Comparison of ENCODE assay signal across 15 mouse cellular contexts in the genomic region with DNA sequence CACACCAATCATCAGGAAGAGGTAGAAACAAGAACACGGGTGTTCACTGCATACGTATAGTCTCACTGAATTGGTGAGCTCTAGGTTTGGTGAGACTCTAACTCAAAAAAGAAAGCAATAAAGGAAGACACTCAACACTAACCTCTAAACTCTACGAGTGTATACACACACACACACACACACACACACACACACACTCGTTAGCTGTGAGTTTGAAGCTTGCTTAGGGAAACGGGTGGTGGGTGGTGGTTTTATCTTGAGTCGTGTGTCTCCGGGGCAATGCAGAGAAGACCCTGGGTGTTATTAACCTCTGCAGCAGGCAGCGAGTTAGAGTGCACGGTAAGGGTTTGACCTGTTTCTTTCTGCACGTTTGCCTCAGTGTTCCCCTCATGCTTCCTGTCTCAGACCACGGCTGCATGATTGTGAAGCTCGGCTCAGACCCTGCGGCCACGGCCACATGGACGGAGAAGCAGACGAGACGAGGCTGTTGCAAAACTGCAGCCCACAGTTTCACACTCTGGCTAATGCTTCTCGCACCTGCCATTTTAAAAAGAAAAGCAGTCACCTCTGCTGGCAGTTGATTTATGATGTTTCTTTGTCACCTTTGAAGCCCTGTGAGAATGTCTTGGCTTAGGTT.
DNase-seq lines count a peak whose midpoint lies in the region; ATAC-seq and TF ChIP-seq lines count a peak whose summit lies in the region.
"Had no signal": no experiment of that assay in that cellular context is flagged by ENCODE, and none has a peak within 500 bp of the region (broad histone marks: within the 10 kb centered on the region; RNA-seq: fewer than 3 reads in every experiment).

No protein-coding gene starts in this region.

- no peak for TF ChIP-seq EP300 in lung, postnatal 0 days (IDR thresholded peaks at IDR 0.05)

- intact Hi-C loops in left cerebral cortex, postnatal 14 days (cut with DNase I) = no loop called here

- no peak overlapping the region for H3K9ac ChIP-seq in lung, postnatal 0 days (replicated peaks; ENCODE audit: low read depth)
- H3K9ac ChIP-seq in heart, embryonic 12.5 days = no peak overlapping the region
- H3K9ac ChIP-seq: limb, embryonic 15.5 days had no signal

- no peaks in the 10 kb centered on the region for H3K27me3 ChIP-seq in lung, postnatal 0 days (replicated peaks; ENCODE audit: insufficient read depth, low read length)
- H3K27me3 ChIP-seq in heart, embryonic 12.5 days (replicated peaks) = no peaks in the 10 kb centered on the region
- H3K27me3 ChIP-seq: limb, embryonic 15.5 days had no signal

- 49% methylated on average over 18 of the region's 18 CpGs for WGBS in lung, postnatal 0 days
- 66% methylated on average over 18 of the region's 18 CpGs for WGBS in heart, embryonic 12.5 days

- H3K36me3 ChIP-seq in lung, postnatal 0 days (ENCODE audit: insufficient read depth, low read length) = no peaks in the 10 kb centered on the region
- no peaks in the 10 kb centered on the region for H3K36me3 ChIP-seq in heart, embryonic 12.5 days
- H3K36me3 ChIP-seq: heart, embryonic 10.5 days; hindbrain, embryonic 10.5 days; limb, embryonic 15.5 days; midbrain, embryonic 10.5 days had no signal

- no peaks in the 10 kb centered on the region for H3K9me3 ChIP-seq in lung, postnatal 0 days (ENCODE audit: low read length)
- H3K9me3 ChIP-seq in heart, embryonic 12.5 days (replicated peaks) = no peaks in the 10 kb centered on the region
- H3K9me3 ChIP-seq: heart, embryonic 10.5 days; hindbrain, embryonic 10.5 days; limb, embryonic 15.5 days; midbrain, embryonic 10.5 days had no signal

- no peak overlapping the region for H3K27ac ChIP-seq in lung, postnatal 0 days (ENCODE audit: low read length)
- no peak overlapping the region for H3K27ac ChIP-seq in heart, embryonic 12.5 days (ENCODE audit: poor library complexity, severe bottlenecking)
- H3K27ac ChIP-seq: heart, embryonic 10.5 days; hindbrain, embryonic 10.5 days; limb, embryonic 15.5 days; midbrain, embryonic 10.5 days had no signal

- H3K4me3 ChIP-seq in lung, postnatal 0 days (ENCODE audit: low read depth, low read length) = no peak overlapping the region
- no peak overlapping the region for H3K4me3 ChIP-seq in heart, embryonic 12.5 days
- H3K4me3 ChIP-seq: heart, embryonic 10.5 days; hindbrain, embryonic 10.5 days; limb, embryonic 15.5 days; midbrain, embryonic 10.5 days had no signal

- no peak overlapping the region for H3K4me2 ChIP-seq in lung, postnatal 0 days (replicated peaks; ENCODE audit: low read depth, low read length)
- no peak overlapping the region for H3K4me2 ChIP-seq in heart, embryonic 12.5 days
- H3K4me2 ChIP-seq: limb, embryonic 15.5 days had no signal

- ATAC-seq in lung, postnatal 0 days = no peak
- peak; percentile 95 for ATAC-seq in granulocyte monocyte progenitor cell, adult 5-6 weeks (replicated peaks; ENCODE audit: poor library complexity, severe bottlenecking)
- ATAC-seq in megakaryocyte progenitor cell, adult 5-6 weeks (replicated peaks; ENCODE audit: poor library complexity) = peak; percentile 85
- ATAC-seq in heart, embryonic 12.5 days (ENCODE audit: insufficient number of reproducible peaks, low FRiP score) = no peak

- no peak for TF ChIP-seq CTCF in lung, postnatal 0 days (IDR thresholded peaks at IDR 0.05)

- H3K4me1 ChIP-seq in lung, postnatal 0 days (ENCODE audit: insufficient read depth, low read depth, low read length) = no peaks in the 10 kb centered on the region
- peaks cover 4% of the 10 kb centered on the region; the same call in 1 of the 2 replicates for H3K4me1 ChIP-seq in heart, embryonic 12.5 days (replicated peaks)
- H3K4me1 ChIP-seq: hindbrain, embryonic 10.5 days; limb, embryonic 15.5 days; midbrain, embryonic 10.5 days had no signal

- DNase-seq in lung, adult 18-20 months = peak; percentile 26 to 37
- DNase-seq in lung, postnatal 0 days (ENCODE audit: low spot score) = no peak
- peak; percentile 49 for DNase-seq in thymus, postnatal 25 days
- DNase-seq in testis, postnatal 14 days (ENCODE audit: low spot score) = no peak
- no peak for DNase-seq in left cerebral cortex, postnatal 14 days (ENCODE audit: low spot score in 2 of 2)
- DNase-seq: cerebellum, adult 8-10 months; kidney, adult 2 months; retina, postnatal 1 day had no signal

Comparison
In these comparisons a context has a peak if more than half of its experiments do, and no peak if none do; other contexts are left out.
1. DNase-seq: peak in lung, adult 18-20 months (2 of 2) and thymus, postnatal 25 days (single experiment); none in lung, postnatal 0 days (single experiment), testis, postnatal 14 days (single experiment) and left cerebral cortex, postnatal 14 days (0 of 2).
2. ATAC-seq: peak in granulocyte monocyte progenitor cell, adult 5-6 weeks (single experiment) and megakaryocyte progenitor cell, adult 5-6 weeks (single experiment); none in lung, postnatal 0 days (single experiment) and heart, embryonic 12.5 days (single experiment).